Mouse (Mus musculus) ES-E14 (cell line): ENCODE measurements around the gene Eef1g. TPM values are rescaled to one million over a fixed set of nuclear protein-coding genes. Genes with fewer than 3 reads are reported as not detected.

ENCODE experiments used
- DNase-seq: peaks from one replicate; pipeline ENCODE4 v3.0.0-alpha.2; 2013; ENCODE audit warnings: low read depth, low spot score
- H3K27ac ChIP-seq: 2 replicates; pipeline ENCODE4 v1.5.1; 2012; ENCODE audit warnings: low read depth, mild to moderate bottlenecking, low read length, moderate library complexity, mixed read lengths; ENCODE audit not compliant: poor library complexity, insufficient read depth, severe bottlenecking
- H3K36me3 ChIP-seq: 2 replicates; pipeline ENCODE4 v1.6.1; 2012; ENCODE audit warnings: mild to moderate bottlenecking, low read length, moderate library complexity, mixed read lengths; ENCODE audit not compliant: control insufficient read depth, poor library complexity, insufficient read depth, severe bottlenecking
- H3K4me1 ChIP-seq, 2 experiments: fragments of 150-350 bp in 1 of 2; sonication (generic) in 1 of 2; 2 replicates each; pipeline ENCODE4 v1.6.1; 2012; ENCODE audit warnings: low read length in 2 of 2, mild to moderate bottlenecking in 1 of 2, mixed read lengths in 1 of 2; ENCODE audit not compliant: control insufficient read depth in 2 of 2, insufficient read depth in 2 of 2, poor library complexity in 1 of 2
- H3K4me3 ChIP-seq, 2 experiments: fragments of 150-350 bp in 1 of 2; sonication (generic) in 1 of 2; 2 replicates each; pipeline ENCODE4 v1.5.1; 2012; ENCODE audit warnings: low read length in 2 of 2, low read depth in 1 of 2, mild to moderate bottlenecking in 1 of 2, mixed read lengths in 1 of 2; ENCODE audit not compliant: insufficient read depth in 1 of 2, poor library complexity in 1 of 2, severe bottlenecking in 1 of 2
- H3K9ac ChIP-seq: 2 replicates; pipeline ENCODE4 v1.6.1; 2012; ENCODE audit warnings: low read depth, mild to moderate bottlenecking, low read length, mixed read lengths; ENCODE audit not compliant: poor library complexity, insufficient read depth, severe bottlenecking
- H3K9me3 ChIP-seq: fragments of 150-350 bp; sonication (generic); 2 replicates; pipeline ENCODE4 v1.6.1; 2012; ENCODE audit warnings: low read depth, mild to moderate bottlenecking, low read length; ENCODE audit not compliant: control insufficient read depth, insufficient read depth
- CHD2 ChIP-seq: IDR thresholded peaks from 2 replicates; pipeline ENCODE4 v1.6.1; 2014; ENCODE audit warnings: mild to moderate bottlenecking, low read depth, low read length, inconsistent platforms
- HCFC1 ChIP-seq: IDR thresholded peaks from 2 replicates; pipeline ENCODE4 v1.6.1; 2012; ENCODE audit warnings: low read length, inconsistent platforms, borderline replicate concordance; ENCODE audit not compliant: insufficient read depth
- MAFK ChIP-seq: IDR thresholded peaks from 2 replicates; pipeline ENCODE4 v1.6.1; 2014; ENCODE audit warnings: mild to moderate bottlenecking, low read depth, low read length, inconsistent platforms; ENCODE audit not compliant: insufficient read depth
- ZC3H11A ChIP-seq: IDR thresholded peaks from 2 replicates; pipeline ENCODE4 v1.6.1; 2012; ENCODE audit warnings: low read depth, mild to moderate bottlenecking, inconsistent platforms, low read length, borderline replicate concordance
- ZNF384 ChIP-seq: IDR thresholded peaks from 2 replicates; pipeline ENCODE4 v1.6.1; 2012; ENCODE audit warnings: low read depth, low read length, inconsistent platforms
- in situ Hi-C, 2 experiments: fragments of 600-800 bp; cut with MboI; formaldehyde crosslinking; loops; one replicate each; pipeline ENCODE4 v1.15.1; 2025; ENCODE audit warnings: low sequenced_read_pairs in 2 of 2, inconsistent platforms in 1 of 2; ENCODE audit not compliant: unreplicated experiment in 2 of 2
- total RNA-seq: library from RNA; depleted of rRNA; stranded (reverse); fragments of 300-350 nt; gene quantifications from 2 replicates; pipeline ENCODE4 v1.2.3, GENCODE M21; 2012

The Eef1g gene
- total RNA-seq, 1 experiment: 1,417 TPM

GRCm38 (mm10) chr19:8942276-8942964, 24.4 kb upstream of the Eef1g start:
- peak overlapping the region; percentile 92 for H3K9ac ChIP-seq

GRCm38 (mm10) chr19:8943047-8943446, 23.8 kb upstream of the Eef1g start:
- Histone ChIP-seq H3K9me3 (no peaks in the 10 kb centered on the region), H3K27ac (no peak overlapping the region), H3K36me3 (peaks cover 40% of the 10 kb centered on the region), H3K9ac (peak overlapping the region; percentile 92; the same call in 1 of the 2 replicates), H3K4me1 (peaks cover 9 to 19% of the 10 kb centered on the region in 2 experiments; a peak in 3 of 4 replicates), H3K4me3 (peak overlapping the region; percentile 88 to 89)
- no peak for TF ChIP-seq ZNF384
- TF ChIP-seq MAFK: no peak
- TF ChIP-seq CHD2: no peak
- TF ChIP-seq HCFC1: no peak
- TF ChIP-seq ZC3H11A: no peak
- no peak for DNase-seq
- in situ Hi-C loops: no loop called here

More at GRCm38 (mm10) chr19:8942276-8942964, 24.4 kb upstream of the Eef1g start:
- Histone ChIP-seq H3K4me3 (peak overlapping the region; percentile 88 to 89), H3K9me3 (no peaks in the 10 kb centered on the region), H3K27ac (peak overlapping the region; percentile 82), H3K36me3 (peaks cover 33% of the 10 kb centered on the region), H3K4me1 (peaks cover 9 to 19% of the 10 kb centered on the region in 2 experiments; a peak in 3 of 4 replicates)
- in situ Hi-C loops: no loop called here
- TF ChIP-seq CHD2 (no peak), HCFC1 (no peak), ZNF384 (no peak), MAFK (no peak), ZC3H11A (no peak)
- no peak for DNase-seq

GRCm38 (mm10) chr19:8944062-8944461, 22.8 kb upstream of the Eef1g start:
- peaks cover 9 to 19% of the 10 kb centered on the region in 2 experiments; a peak in 3 of 4 replicates for H3K4me1 ChIP-seq
- H3K36me3 ChIP-seq: peaks cover 46% of the 10 kb centered on the region
- TF ChIP-seq ZNF384: no peak
- in situ Hi-C loops: no loop called here
- no peak for DNase-seq
- no peak overlapping the region for H3K27ac ChIP-seq
- no peaks in the 10 kb centered on the region for H3K9me3 ChIP-seq
- peak overlapping the region; percentile 1; the same call in 1 of the 2 replicates for H3K9ac ChIP-seq
- H3K4me3 ChIP-seq: no peak overlapping the region; a peak in 1 of 4 replicates

GRCm38 (mm10) chr19:8944750-8945149, 22.1 kb upstream of the Eef1g start:
- peak overlapping the region; percentile 47 for H3K9ac ChIP-seq
- H3K9me3 ChIP-seq: no peaks in the 10 kb centered on the region
- TF ChIP-seq ZNF384: peak; percentile 58; the same call in 1 of the 2 replicates
- no peak for TF ChIP-seq MAFK
- H3K36me3 ChIP-seq: peaks cover 48% of the 10 kb centered on the region
- H3K4me3 ChIP-seq: peak overlapping the region in 1 of 2 experiments; percentile 14; a peak in 1 of 4 replicates
- H3K27ac ChIP-seq: no peak overlapping the region
- H3K4me1 ChIP-seq: peaks cover 9 to 19% of the 10 kb centered on the region in 2 experiments; a peak in 3 of 4 replicates
- in situ Hi-C loops: no loop called here
- DNase-seq: peak; percentile 91

- 0 out of 4 replicates have a peak overlapping the region, but pooled peaks of 1 of the 2 experiments have one; percentile 14 for H3K4me3 ChIP-seq
- H3K9ac ChIP-seq: no peak overlapping the region
- no peak overlapping the region for H3K27ac ChIP-seq
- peaks cover 7 to 17% of the 10 kb centered on the region in 2 experiments; a peak in 3 of 4 replicates for H3K4me1 ChIP-seq
- H3K9me3 ChIP-seq: no peaks in the 10 kb centered on the region
- DNase-seq: no peak
- in situ Hi-C loops: no loop called here
- TF ChIP-seq MAFK (no peak), ZC3H11A (no peak), CHD2 (no peak), HCFC1 (no peak), ZNF384 (no peak)
- peaks cover 50% of the 10 kb centered on the region for H3K36me3 ChIP-seq
Measured at GRCm38 (mm10) chr19:8945251-8945650, 21.6 kb upstream of the Eef1g start.
